Mouse (Mus musculus): ENCODE measurements around the gene Ski.

Ski gene

GRCm38 (mm10) chr4:155129996-155130395, 92.4 kb downstream of the Ski start:
- no peak for DNase-seq (ENCODE audit: low read depth, low spot score)

GRCm38 (mm10) chr4:155129132-155129917, 93.1 kb downstream of the Ski start:
- DNase-seq (ENCODE audit: low read depth, low spot score), result peak; percentile 67

GRCm38 (mm10) chr4:155128411-155128810, 94.0 kb downstream of the Ski start:
- no peak for DNase-seq (ENCODE audit: low read depth, low spot score)

GRCm38 (mm10) chr4:155126602-155127372, 95.6 kb downstream of the Ski start:
- DNase-seq (ENCODE audit: low read depth, low spot score), result peak; percentile 66

- DNase-seq (ENCODE audit: low read depth, low spot score), result no peak
Measured at GRCm38 (mm10) chr4:155126194-155126593, 96.2 kb downstream of the Ski start.

GRCm38 (mm10) chr4:155125310-155125709, 97.1 kb downstream of the Ski start:
- no peak for DNase-seq (ENCODE audit: low read depth, low spot score)

- DNase-seq (ENCODE audit: low read depth, low spot score), result no peak
Measured at GRCm38 (mm10) chr4:155123868-155124534, 98.4 kb downstream of the Ski start.

GRCm38 (mm10) chr4:155122444-155123040, 99.8 kb downstream of the Ski start:
- peak; percentile 27 for DNase-seq (ENCODE audit: low read depth, low spot score)

GRCm38 (mm10) chr4:155121915-155122443, 100.4 kb downstream of the Ski start:
- no peak for DNase-seq (ENCODE audit: low read depth, low spot score)

GRCm38 (mm10) chr4:155121222-155121621, 101.2 kb downstream of the Ski start:
- no peak for DNase-seq (ENCODE audit: low read depth, low spot score)

GRCm38 (mm10) chr4:155120583-155120982, 101.8 kb downstream of the Ski start:
- DNase-seq (ENCODE audit: low read depth, low spot score), result no peak

- DNase-seq (ENCODE audit: low read depth, low spot score), result no peak
Measured at GRCm38 (mm10) chr4:155120038-155120437, 102.4 kb downstream of the Ski start.

GRCm38 (mm10) chr4:155118278-155118677, 104.1 kb downstream of the Ski start:
- no peak for DNase-seq (ENCODE audit: low read depth, low spot score)

- DNase-seq (ENCODE audit: low read depth, low spot score), result no peak
Measured at GRCm38 (mm10) chr4:155117396-155117978, 104.9 kb downstream of the Ski start.

- DNase-seq (ENCODE audit: low read depth, low spot score), result no peak
Measured at GRCm38 (mm10) chr4:155116607-155117006, 105.8 kb downstream of the Ski start.

GRCm38 (mm10) chr4:155113766-155114410, 108.5 kb downstream of the Ski start:
- no peak for DNase-seq (ENCODE audit: low read depth, low spot score)

GRCm38 (mm10) chr4:155109471-155109870, 112.9 kb downstream of the Ski start:
- no peak for DNase-seq (ENCODE audit: low read depth, low spot score)

GRCm38 (mm10) chr4:155107886-155108285, 114.5 kb downstream of the Ski start:
- no peak for DNase-seq (ENCODE audit: low read depth, low spot score)
